Mouse (Mus musculus) CH12.LX (cell line): ENCODE results near the gene Rora.

ENCODE experiments used
- CTCF ChIP-seq, 2 experiments: IDR thresholded peaks in 1 of 2; conservative IDR thresholded peaks in 1 of 2; 2 replicates each; pipeline ENCODE4 v1.5.1; 2011 to 2012; ENCODE audit warnings: low read depth in 2 of 2, low read length in 2 of 2, improper control_type of control experiment in 1 of 2, inconsistent platforms in 1 of 2, mild to moderate bottlenecking in 1 of 2, moderate library complexity in 1 of 2
- MAX ChIP-seq: IDR thresholded peaks from 2 replicates; pipeline ENCODE4 v1.6.1; 2011; ENCODE audit warnings: low read length, improper control_type of control experiment
- MYC ChIP-seq: IDR thresholded peaks from 2 replicates; pipeline ENCODE4 v1.6.1; 2011; ENCODE audit warnings: low read depth, mild to moderate bottlenecking, improper control_type of control experiment, low read length
- NELFE ChIP-seq: IDR thresholded peaks from 2 replicates; pipeline ENCODE4 v1.6.1; 2011; ENCODE audit warnings: low read depth, low read length, improper control_type of control experiment

- TF ChIP-seq NELFE = no peak
- TF ChIP-seq MAX = no peak
- no peak for TF ChIP-seq MYC
- TF ChIP-seq CTCF (conservative IDR thresholded peaks at IDR 0.05 in 1 of 2, IDR thresholded peaks at IDR 0.05 in 1 of 2; ENCODE audit: low read depth in 2 of 2, low read length in 2 of 2) = no peak
These were observed 41.4 kb downstream of the Rora start for GRCm38 (mm10) chr9:68694889-68695495.
